Mouse (Mus musculus) forebrain, embryonic 15.5 days (tissue): ENCODE measurements around the gene Med18. TPM values are rescaled to one million over a fixed set of nuclear protein-coding genes. Genes with fewer than 3 reads are reported as not detected.

ENCODE experiments used
- ATAC-seq: fragments of 200-750 bp; cut with Nextera tagmentation; replicated peaks from 2 replicates; pipeline ENCODE4 v1.8.0; 2017; ENCODE audit warnings: mild to moderate bottlenecking, moderate TSS enrichment, moderate library complexity
- H3K27ac ChIP-seq: fragments of 300-500 bp; sonication (generic); replicated peaks from 2 replicates; pipeline ENCODE4 v1.5.1; 2015; ENCODE audit warnings: mild to moderate bottlenecking, inconsistent platforms
- H3K27me3 ChIP-seq: fragments of 300-500 bp; sonication (generic); 2 replicates; pipeline ENCODE4 v1.6.1; 2015; ENCODE audit warnings: inconsistent platforms
- H3K36me3 ChIP-seq: fragments of 300-500 bp; sonication (generic); 2 replicates; pipeline ENCODE4 v1.6.1; 2015; ENCODE audit warnings: mild to moderate bottlenecking, inconsistent platforms
- H3K4me1 ChIP-seq: fragments of 300-500 bp; sonication (generic); 2 replicates; pipeline ENCODE4 v1.6.1; 2015; ENCODE audit warnings: inconsistent platforms
- H3K4me2 ChIP-seq: fragments of 300-500 bp; sonication (generic); replicated peaks from 2 replicates; pipeline ENCODE4 v1.6.1; 2015; ENCODE audit warnings: mild to moderate bottlenecking, inconsistent platforms
- H3K4me3 ChIP-seq: fragments of 300-500 bp; sonication (generic); 2 replicates; pipeline ENCODE4 v1.5.1; 2015; ENCODE audit warnings: mild to moderate bottlenecking, inconsistent platforms
- H3K9ac ChIP-seq: fragments of 300-500 bp; sonication (generic); replicated peaks from 2 replicates; pipeline ENCODE4 v1.6.1; 2015; ENCODE audit warnings: mild to moderate bottlenecking, inconsistent platforms
- H3K9me3 ChIP-seq: fragments of 300-500 bp; sonication (generic); 2 replicates; pipeline ENCODE4 v1.6.1; 2016; ENCODE audit warnings: inconsistent platforms
- WGBS: fragments of 180-500 bp; shearing (Covaris S2); methylation state at CpG from one replicate; pipeline ENCODE4 v1.1.7; 2015; ENCODE audit warnings: mixed read lengths; 5-methylcytosine and 5-hydroxymethylcytosine counted together
- polyA plus RNA-seq: library from polyadenylated mRNA; unstranded; fragments of >200 nt; fragmentation: Nextera tagmentation; extraction: Ambion mirVana; gene quantifications from 2 replicates; pipeline ENCODE4 v1.2.1, GENCODE M21; 2015

Med18 gene
- 20.8 and 21.3 TPM in 2 replicates for polyA plus RNA-seq

GRCm38 (mm10) chr4:132463430-132464254 is at the start of gene Med18:
Med18 (minus strand) TSS chr4:132463921.
- H3K36me3 ChIP-seq = peaks cover 16% of the 10 kb centered on the region
- peak within 1 kb of the TSS; percentile 64 for H3K27ac ChIP-seq
- H3K9ac ChIP-seq = peak within 1 kb of the TSS; percentile 74
- peak; percentile 98 for ATAC-seq
- H3K9me3 ChIP-seq = no peaks in the 10 kb centered on the region
- no peaks in the 10 kb centered on the region for H3K27me3 ChIP-seq
- peaks cover 27% of the 10 kb centered on the region for H3K4me1 ChIP-seq
- H3K4me2 ChIP-seq = peak within 1 kb of the TSS; percentile 61
- H3K4me3 ChIP-seq = peak within 1 kb of the TSS; percentile 82
- WGBS = under 1% methylated on average over 44 of the region's 44 CpGs

GRCm38 (mm10) chr4:132512080-132512479 is 48.4 kb upstream of the Med18 start:
- no peak overlapping the region for H3K9ac ChIP-seq
- 74% methylated on average over 3 of the region's 3 CpGs for WGBS
- H3K27me3 ChIP-seq = peaks cover 4% of the 10 kb centered on the region; the same call in 1 of the 2 replicates
- no peaks in the 10 kb centered on the region for H3K36me3 ChIP-seq
- H3K27ac ChIP-seq = no peak overlapping the region
- H3K9me3 ChIP-seq = no peaks in the 10 kb centered on the region
- no peak overlapping the region for H3K4me2 ChIP-seq
- no peak for ATAC-seq
- no peak overlapping the region for H3K4me3 ChIP-seq
- peaks cover 26% of the 10 kb centered on the region for H3K4me1 ChIP-seq

- Histone ChIP-seq H3K27me3 (peaks cover 4% of the 10 kb centered on the region; the same call in 1 of the 2 replicates), H3K4me1 (peaks cover 22% of the 10 kb centered on the region), H3K9ac (peak within 1 kb of the TSS; percentile 78), H3K36me3 (no peaks in the 10 kb centered on the region), H3K9me3 (no peaks in the 10 kb centered on the region), H3K4me3 (peak within 1 kb of the TSS; percentile 94), H3K4me2 (peak within 1 kb of the TSS; percentile 97), H3K27ac (peak within 1 kb of the TSS; percentile 69)
- ATAC-seq = peak; percentile 95
- WGBS = under 1% methylated on average over 28 of the region's 32 CpGs
Measured at GRCm38 (mm10) chr4:132510352-132510798, 46.7 kb upstream of the Med18 start, which contains the start of gene Sesn2. Sesn2 (minus strand) TSS chr4:132510501.

- Histone ChIP-seq H3K4me2 (peak overlapping the region; percentile 97), H3K4me1 (peaks cover 17% of the 10 kb centered on the region), H3K36me3 (no peaks in the 10 kb centered on the region), H3K9ac (peak overlapping the region; percentile 78), H3K27ac (peak overlapping the region; percentile 69), H3K27me3 (peaks cover 4% of the 10 kb centered on the region; the same call in 1 of the 2 replicates), H3K9me3 (no peaks in the 10 kb centered on the region), H3K4me3 (peak overlapping the region; percentile 94)
- ATAC-seq = peak; percentile 71
- under 1% methylated on average over 52 of the region's 52 CpGs for WGBS
Measured at GRCm38 (mm10) chr4:132509621-132510296, 46.0 kb upstream of the Med18 start.

- H3K9ac ChIP-seq = no peak overlapping the region
- ATAC-seq = no peak
- 39% methylated on average over 2 of the region's 2 CpGs for WGBS
Measured at GRCm38 (mm10) chr4:132507210-132507609, 43.5 kb upstream of the Med18 start.

GRCm38 (mm10) chr4:132506250-132506649 is 42.5 kb upstream of the Med18 start:
- H3K4me3 ChIP-seq = no peak overlapping the region

More at GRCm38 (mm10) chr4:132507210-132507609, 43.5 kb upstream of the Med18 start:
- H3K4me1 ChIP-seq = peaks cover 11% of the 10 kb centered on the region; the same call in 1 of the 2 replicates
- H3K9me3 ChIP-seq = no peaks in the 10 kb centered on the region
- no peaks in the 10 kb centered on the region for H3K27me3 ChIP-seq
- no peak overlapping the region for H3K4me3 ChIP-seq
- no peak overlapping the region for H3K4me2 ChIP-seq
- H3K36me3 ChIP-seq = no peaks in the 10 kb centered on the region
- no peak overlapping the region for H3K27ac ChIP-seq

GRCm38 (mm10) chr4:132505800-132506199 is 42.1 kb upstream of the Med18 start:
- H3K4me1 ChIP-seq = peaks cover 11% of the 10 kb centered on the region; the same call in 1 of the 2 replicates
- no peak for ATAC-seq
- no peaks in the 10 kb centered on the region for H3K27me3 ChIP-seq
- no peaks in the 10 kb centered on the region for H3K36me3 ChIP-seq
- WGBS = 27% methylated on average over 10 of the region's 10 CpGs
- H3K27ac ChIP-seq = no peak overlapping the region
- no peaks in the 10 kb centered on the region for H3K9me3 ChIP-seq
- H3K4me3 ChIP-seq = no peak overlapping the region
- no peak overlapping the region for H3K9ac ChIP-seq
- H3K4me2 ChIP-seq = no peak overlapping the region

More at GRCm38 (mm10) chr4:132506250-132506649, 42.5 kb upstream of the Med18 start:
- no peak overlapping the region for H3K27ac ChIP-seq
- no peaks in the 10 kb centered on the region for H3K9me3 ChIP-seq
- WGBS = 81% methylated on average over 6 of the region's 6 CpGs
- H3K4me2 ChIP-seq = no peak overlapping the region
- no peaks in the 10 kb centered on the region for H3K36me3 ChIP-seq
- H3K9ac ChIP-seq = no peak overlapping the region
- peaks cover 11% of the 10 kb centered on the region; the same call in 1 of the 2 replicates for H3K4me1 ChIP-seq
- ATAC-seq = no peak
- H3K27me3 ChIP-seq = no peaks in the 10 kb centered on the region

- Histone ChIP-seq H3K4me1 (peaks cover 9% of the 10 kb centered on the region; the same call in 1 of the 2 replicates), H3K4me3 (no peak overlapping the region), H3K4me2 (no peak overlapping the region), H3K36me3 (no peaks in the 10 kb centered on the region), H3K27ac (no peak overlapping the region), H3K9me3 (no peaks in the 10 kb centered on the region), H3K9ac (no peak overlapping the region), H3K27me3 (no peaks in the 10 kb centered on the region)
- ATAC-seq = no peak
- 65% methylated on average over 6 of the region's 6 CpGs for WGBS
Measured at GRCm38 (mm10) chr4:132505034-132505738, 41.5 kb upstream of the Med18 start.

GRCm38 (mm10) chr4:132503344-132503743 is 39.6 kb upstream of the Med18 start:
- 89% methylated on average over 11 of the region's 11 CpGs for WGBS
- Histone ChIP-seq H3K36me3 (no peaks in the 10 kb centered on the region), H3K9me3 (no peaks in the 10 kb centered on the region), H3K4me1 (no peaks in the 10 kb centered on the region), H3K27me3 (no peaks in the 10 kb centered on the region), H3K27ac (no peak overlapping the region), H3K9ac (no peak overlapping the region), H3K4me3 (no peak overlapping the region), H3K4me2 (no peak overlapping the region)
- no peak for ATAC-seq

GRCm38 (mm10) chr4:132501639-132502038 is 37.9 kb upstream of the Med18 start:
- Histone ChIP-seq H3K36me3 (no peaks in the 10 kb centered on the region), H3K9ac (no peak overlapping the region), H3K4me3 (no peak overlapping the region), H3K4me1 (no peaks in the 10 kb centered on the region), H3K27ac (no peak overlapping the region), H3K27me3 (no peaks in the 10 kb centered on the region), H3K9me3 (no peaks in the 10 kb centered on the region), H3K4me2 (no peak overlapping the region)
- 95% methylated on average over 6 of the region's 6 CpGs for WGBS
- no peak for ATAC-seq

- H3K27ac ChIP-seq = no peak overlapping the region
- no peak overlapping the region for H3K4me2 ChIP-seq
- no peaks in the 10 kb centered on the region for H3K4me1 ChIP-seq
- no peaks in the 10 kb centered on the region for H3K27me3 ChIP-seq
- no peaks in the 10 kb centered on the region for H3K36me3 ChIP-seq
- no peak overlapping the region for H3K9ac ChIP-seq
- 92% methylated on average over 20 of the region's 20 CpGs for WGBS
- no peaks in the 10 kb centered on the region for H3K9me3 ChIP-seq
- H3K4me3 ChIP-seq = no peak overlapping the region
- ATAC-seq = no peak
Measured at GRCm38 (mm10) chr4:132494271-132494918, 30.7 kb upstream of the Med18 start.
